Mouse (Mus musculus): ENCODE results near the gene Rbfox2.

Rbfox2 gene

GRCm38 (mm10) chr15:77144960-77145359 lies 161.8 kb downstream of the Rbfox2 start:
- no peak for DNase-seq (ENCODE audit: low spot score)

GRCm38 (mm10) chr15:77142787-77143186 lies 164.0 kb downstream of the Rbfox2 start:
- DNase-seq (ENCODE audit: low spot score): no peak

- no peak for DNase-seq (ENCODE audit: low spot score)
Observed at GRCm38 (mm10) chr15:77142352-77142751, 164.5 kb downstream of the Rbfox2 start.

- no peak for DNase-seq (ENCODE audit: low spot score)
Observed at GRCm38 (mm10) chr15:77141711-77142110, 165.1 kb downstream of the Rbfox2 start.

GRCm38 (mm10) chr15:77138282-77138681 lies 168.5 kb downstream of the Rbfox2 start:
- no peak for DNase-seq (ENCODE audit: low spot score)

- no peak for DNase-seq (ENCODE audit: low spot score)
Observed at GRCm38 (mm10) chr15:77134483-77134882, 172.3 kb downstream of the Rbfox2 start.

- DNase-seq (ENCODE audit: low spot score): no peak
Observed at GRCm38 (mm10) chr15:77129154-77129553, 177.7 kb downstream of the Rbfox2 start.

- no peak for DNase-seq (ENCODE audit: low spot score)
Observed at GRCm38 (mm10) chr15:77127737-77128136, 179.1 kb downstream of the Rbfox2 start.

GRCm38 (mm10) chr15:77126674-77127073 lies 180.1 kb downstream of the Rbfox2 start:
- DNase-seq (ENCODE audit: low spot score): no peak

GRCm38 (mm10) chr15:77124372-77125117 lies 182.3 kb downstream of the Rbfox2 start:
- DNase-seq (ENCODE audit: low spot score): no peak

- no peak for DNase-seq (ENCODE audit: low spot score)
Observed at GRCm38 (mm10) chr15:77122824-77123223, 184.0 kb downstream of the Rbfox2 start.

- DNase-seq (ENCODE audit: low spot score): no peak
Observed at GRCm38 (mm10) chr15:77122208-77122607, 184.6 kb downstream of the Rbfox2 start.

- no peak for DNase-seq (ENCODE audit: low spot score)
Observed at GRCm38 (mm10) chr15:77119666-77120065, 187.1 kb downstream of the Rbfox2 start.

- DNase-seq (ENCODE audit: low spot score): no peak
Observed at GRCm38 (mm10) chr15:77117209-77117608, 189.6 kb downstream of the Rbfox2 start.

GRCm38 (mm10) chr15:77116139-77116722 lies 190.6 kb downstream of the Rbfox2 start:
- no peak for DNase-seq (ENCODE audit: low spot score)

GRCm38 (mm10) chr15:77115456-77115855 lies 191.3 kb downstream of the Rbfox2 start:
- no peak for DNase-seq (ENCODE audit: low spot score)

GRCm38 (mm10) chr15:77113591-77113990 lies 193.2 kb downstream of the Rbfox2 start:
- DNase-seq (ENCODE audit: low spot score): no peak

- DNase-seq (ENCODE audit: low spot score): no peak
Observed at GRCm38 (mm10) chr15:77112378-77112777, 194.4 kb downstream of the Rbfox2 start.

GRCm38 (mm10) chr15:77111924-77112323 lies 194.9 kb downstream of the Rbfox2 start:
- no peak for DNase-seq (ENCODE audit: low spot score)

- no peak for DNase-seq (ENCODE audit: low spot score)
Observed at GRCm38 (mm10) chr15:77110452-77110851, 196.4 kb downstream of the Rbfox2 start.

- no peak for DNase-seq (ENCODE audit: low spot score)
Observed at GRCm38 (mm10) chr15:77107169-77107908, 199.5 kb downstream of the Rbfox2 start.

GRCm38 (mm10) chr15:77105273-77105672 lies 201.5 kb downstream of the Rbfox2 start:
- DNase-seq (ENCODE audit: low spot score): no peak
